Mouse (Mus musculus) spleen, postnatal 10 days (tissue): ENCODE data around the gene Camsap2.

ENCODE experiments used
- DNase-seq, 2 experiments: peaks; one replicate each; pipeline ENCODE4 v3.0.0; 2021 to 2022; ENCODE audit warnings: low spot score in 2 of 2

Camsap2 gene

DNA sequence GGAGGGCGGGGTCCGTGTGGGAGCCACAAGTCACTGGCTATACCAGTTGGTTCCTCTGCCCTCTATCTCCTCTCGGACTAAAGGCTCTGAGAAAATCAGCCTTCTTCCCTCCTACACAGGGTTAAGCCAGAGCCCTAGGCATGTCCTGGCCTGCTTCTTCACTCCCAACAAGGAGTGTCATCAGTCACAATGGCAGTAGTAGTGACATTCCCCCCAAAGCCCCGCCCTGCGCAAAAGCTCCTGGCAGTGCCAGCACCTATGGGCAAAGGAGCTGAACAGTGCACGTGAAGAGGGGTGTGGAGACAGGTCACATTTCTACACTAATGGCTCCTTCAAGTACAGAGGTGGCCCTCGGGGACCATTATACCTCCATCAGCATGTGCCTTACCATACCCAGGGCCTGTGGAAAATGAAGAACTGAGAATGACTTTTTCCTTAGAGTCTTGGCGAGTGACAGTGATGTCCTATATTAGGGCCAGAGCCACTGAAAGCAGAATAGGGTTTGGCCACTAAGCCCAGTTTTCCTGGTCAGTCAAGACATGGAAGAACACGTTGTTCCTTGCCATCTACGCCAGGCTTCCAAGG, 122.1 kb downstream of the Camsap2 start:
- DNase-seq = no peak

DNA sequence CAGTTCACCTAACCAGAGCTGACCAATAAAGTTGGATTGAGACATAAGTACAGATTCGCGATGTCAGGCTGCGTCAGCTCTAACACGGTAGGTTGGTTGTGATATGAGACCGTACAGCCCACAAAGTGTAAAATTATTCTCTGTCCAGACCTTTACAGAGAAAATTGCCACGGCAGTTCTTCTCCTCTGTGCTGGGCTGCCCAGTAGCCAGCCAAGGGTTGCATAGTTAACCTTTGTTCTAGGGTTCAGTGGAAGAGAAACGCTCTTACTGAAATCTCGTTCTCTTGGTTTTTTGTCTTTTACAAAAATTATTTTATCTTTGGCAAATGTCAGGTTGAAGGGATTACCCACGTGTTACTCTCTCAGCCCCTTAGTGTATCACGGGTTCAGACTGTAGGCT, 123.5 kb downstream of the Camsap2 start:
- DNase-seq = no peak

DNA sequence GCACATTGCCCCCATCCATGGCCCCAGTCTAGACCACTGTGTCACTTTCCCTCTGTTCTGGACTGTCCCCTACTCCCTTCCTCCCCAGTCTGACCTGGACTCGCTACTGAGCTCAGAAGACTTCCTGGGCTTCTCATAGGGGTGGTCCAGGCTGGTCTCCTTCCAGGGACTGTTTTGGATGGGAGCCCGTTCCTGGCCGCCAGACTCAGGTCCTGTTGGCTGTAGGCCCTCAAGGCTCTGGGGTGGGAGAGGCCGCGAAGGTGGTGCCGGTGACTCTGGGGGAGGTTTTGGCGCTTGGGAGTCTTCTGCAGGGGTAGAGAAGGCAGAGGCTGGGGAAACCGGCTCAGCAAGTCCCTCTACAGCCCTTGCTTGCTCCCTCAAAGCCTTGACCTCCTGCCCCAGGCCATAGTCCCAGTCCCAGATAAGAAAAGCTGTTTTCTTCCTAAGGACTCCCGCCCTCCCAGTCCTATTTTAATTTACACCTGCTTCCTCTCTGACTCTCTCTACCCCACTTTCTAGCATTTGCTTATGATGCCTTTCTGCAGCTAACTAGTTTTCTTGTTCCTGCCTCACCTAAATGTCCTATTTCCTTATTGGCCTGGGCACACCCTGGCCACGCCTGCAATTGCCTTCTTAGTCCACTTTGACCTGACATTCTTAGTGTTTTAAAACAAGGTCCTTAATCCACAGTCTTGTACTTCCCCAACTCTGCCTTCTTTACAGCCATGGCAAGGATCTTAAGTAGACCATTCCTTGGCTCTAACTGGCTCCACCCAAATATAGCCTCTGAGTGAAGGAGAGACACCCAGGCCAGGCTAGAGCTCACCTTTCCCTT, 125.7 kb downstream of the Camsap2 start:
- no peak for DNase-seq
